Mouse (Mus musculus): ENCODE data around the gene Bicral.
A peak's percentile ranks its signal among the peaks of the same experiment; 100 is the strongest.
"Not testable (repeated sequence)": the region's sequence is repeated elsewhere in the genome, so short reads cannot be mapped to it uniquely, and the experiment has no call there.

Gene Bicral

GRCm38 (mm10) chr17:46874133-46874532, 15.9 kb upstream of the Bicral start:
- DNase-seq, result peak; percentile 63

- DNase-seq, result no peak
Measured at GRCm38 (mm10) chr17:46872806-46873205, 14.5 kb upstream of the Bicral start.

DNA sequence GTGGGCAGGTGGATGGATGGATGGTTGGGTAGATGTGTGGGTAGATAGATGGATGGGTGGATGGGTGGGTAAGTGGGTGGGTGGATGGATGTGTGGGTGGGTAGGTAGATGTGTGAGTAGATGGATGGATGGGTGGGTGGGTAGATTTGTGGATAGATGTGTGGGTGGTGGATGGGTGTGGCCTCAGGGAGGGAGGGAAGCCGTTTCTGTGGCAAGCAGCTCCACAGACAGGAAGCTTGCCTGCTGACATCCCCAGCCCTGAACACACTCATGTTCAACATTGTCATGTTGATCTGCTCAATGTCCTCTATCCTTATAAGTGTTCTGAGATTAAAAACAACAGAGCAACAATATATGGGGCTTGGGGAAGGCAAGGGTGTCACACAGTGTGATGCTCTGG, 12.6 kb upstream of the Bicral start:
- DNase-seq, result no peak

- DNase-seq, result no peak
Measured at GRCm38 (mm10) chr17:46870204-46870798, 12.0 kb upstream of the Bicral start.

GRCm38 (mm10) chr17:46866836-46867235, 8.6 kb upstream of the Bicral start:
- no peak for DNase-seq

DNA sequence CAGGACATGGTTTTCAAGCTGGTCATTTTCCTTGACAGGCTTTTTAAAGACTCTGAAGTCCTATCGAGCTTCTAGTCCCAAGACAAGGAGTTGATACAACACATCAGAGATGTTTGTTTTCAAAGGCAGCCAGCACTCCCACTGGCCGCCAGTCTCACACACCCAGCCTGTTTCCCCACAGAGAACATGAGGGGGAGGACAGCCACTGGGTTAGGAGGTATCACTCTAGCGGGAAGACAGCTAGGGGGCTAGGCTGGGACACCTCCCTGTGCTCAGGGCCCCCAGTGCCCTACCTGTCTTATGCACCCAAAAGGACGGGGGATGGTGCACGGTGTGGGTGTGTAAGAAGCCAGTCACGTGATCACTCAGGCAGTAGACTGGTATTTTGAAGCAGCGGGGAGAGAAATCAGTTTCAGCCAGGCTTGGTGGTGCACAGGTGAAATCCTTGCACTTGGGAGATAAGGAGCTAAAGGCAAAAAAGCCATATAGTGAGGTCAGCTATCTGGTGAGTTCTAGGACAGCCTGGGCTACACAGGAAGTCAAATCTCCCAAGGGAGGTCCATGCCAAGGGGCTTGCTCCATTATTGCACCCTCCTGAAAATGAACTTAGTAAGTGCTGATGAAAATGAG, 6.4 kb upstream of the Bicral start:
- DNase-seq, result no peak

- DNase-seq, result peak; percentile 58
Measured at GRCm38 (mm10) chr17:46860120-46860519, 1.8 kb upstream of the Bicral start.

GRCm38 (mm10) chr17:46858749-46859444, 615 bp upstream of the Bicral start:
- no peak for DNase-seq

DNA sequence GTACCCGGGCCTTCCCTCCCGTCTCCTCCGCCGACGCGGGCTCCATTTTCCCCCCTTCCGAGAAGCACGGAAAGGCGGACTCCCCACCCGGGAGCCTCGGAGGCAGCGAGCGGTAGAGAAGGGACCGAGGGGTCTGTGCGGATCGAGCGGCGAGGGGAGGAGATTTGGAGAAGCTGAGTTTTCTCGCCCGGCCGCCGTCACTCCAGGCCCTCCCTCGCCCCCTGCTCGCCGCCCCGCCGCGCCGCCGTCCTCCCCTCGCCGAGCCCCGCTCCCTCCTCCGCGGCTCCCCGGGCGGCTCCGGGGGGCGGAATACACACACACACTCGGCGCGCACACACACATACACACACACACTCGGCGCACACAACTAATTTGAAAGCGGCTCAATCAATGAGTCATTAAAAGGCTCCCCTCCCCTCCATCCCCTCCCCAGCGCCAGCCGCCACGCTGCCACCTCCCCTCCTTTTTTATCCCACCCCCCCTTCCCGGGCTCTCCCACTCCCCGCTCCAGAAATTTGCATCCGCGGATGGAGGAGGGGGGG, 850 bp downstream of the Bicral start:
- DNase-seq, result peak; percentile 74

- peak; percentile 78 for DNase-seq
Measured at GRCm38 (mm10) chr17:46856471-46857360, 1.6 kb downstream of the Bicral start.

DNA sequence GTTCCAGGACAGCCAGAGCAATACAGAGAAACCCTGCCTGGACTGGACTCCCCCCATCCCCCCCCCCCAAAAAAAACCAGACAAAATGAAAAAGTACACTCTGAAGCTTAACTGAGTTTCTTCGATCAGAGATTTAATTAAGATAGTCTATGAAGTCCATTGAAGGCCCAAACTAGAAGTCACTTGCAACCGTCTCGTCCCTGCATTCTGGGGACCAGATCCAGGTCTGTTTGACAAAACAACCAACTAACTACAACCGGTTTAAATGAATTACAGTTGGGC, 2.2 kb downstream of the Bicral start:
- no peak for DNase-seq

DNA sequence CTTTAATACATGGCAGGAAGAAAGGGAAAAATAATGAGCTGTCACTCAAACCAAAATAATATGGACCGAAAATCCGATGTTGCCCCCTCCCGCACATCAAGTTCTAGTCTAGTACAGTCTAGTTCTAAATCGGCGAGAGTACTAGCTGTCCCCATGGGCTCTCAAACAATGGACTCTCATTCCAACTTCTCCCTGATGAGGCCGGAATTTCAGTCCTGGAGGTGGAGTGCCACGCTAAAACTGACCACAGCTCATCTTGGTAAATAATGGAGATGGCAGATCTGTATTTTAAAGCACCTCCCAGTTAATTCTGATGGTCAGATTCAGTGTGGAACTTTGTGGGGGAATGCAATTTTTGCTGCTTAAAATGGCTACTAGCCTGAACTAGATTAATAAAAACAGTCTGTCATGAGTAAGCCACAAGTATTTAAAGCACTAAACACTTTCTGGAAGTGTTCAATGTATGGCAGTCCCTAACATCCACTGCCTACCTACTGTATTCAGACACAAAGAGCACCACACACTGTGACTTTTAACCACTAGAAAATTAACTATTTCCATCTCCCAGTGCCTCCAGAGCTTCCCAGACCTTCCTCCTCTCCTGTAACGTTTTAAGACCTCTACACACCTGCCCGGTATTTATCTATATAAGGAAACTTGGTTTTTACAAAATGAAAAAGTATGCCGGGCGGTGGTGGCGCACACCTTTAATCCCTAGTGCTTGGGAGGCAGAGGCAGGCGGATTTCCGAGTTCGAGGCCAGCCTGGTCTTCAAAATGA, 2.8 kb downstream of the Bicral start:
- DNase-seq, result peak; percentile 43

- no peak for DNase-seq
Measured at GRCm38 (mm10) chr17:46854640-46855110, 3.6 kb downstream of the Bicral start.

DNA sequence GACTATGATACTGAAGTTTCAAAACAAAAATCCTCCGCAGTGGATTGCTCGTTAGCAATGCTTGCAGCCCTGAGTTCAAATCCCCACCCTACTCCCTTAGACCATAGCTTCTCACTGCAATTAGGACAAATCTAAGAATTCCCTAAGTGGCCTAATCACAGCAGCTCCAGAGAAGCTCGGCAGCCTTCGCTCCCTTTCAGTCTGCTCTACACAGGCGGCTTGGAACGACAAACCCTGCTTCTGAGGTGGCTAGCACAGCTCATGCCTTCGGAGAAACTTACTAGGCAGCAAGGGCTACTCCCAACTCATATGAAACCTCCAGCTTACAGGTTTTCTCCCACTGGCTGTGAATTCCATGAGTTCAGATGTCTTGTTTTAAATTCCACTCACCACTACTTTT, 4.2 kb downstream of the Bicral start:
- DNase-seq, result no peak

- DNase-seq, result peak; percentile 69
Measured at GRCm38 (mm10) chr17:46853281-46853680, 5.0 kb downstream of the Bicral start.

GRCm38 (mm10) chr17:46852725-46853124, 5.6 kb downstream of the Bicral start:
- DNase-seq, result peak; percentile 63

GRCm38 (mm10) chr17:46847206-46847605, 11.1 kb downstream of the Bicral start:
- no peak for DNase-seq

DNA sequence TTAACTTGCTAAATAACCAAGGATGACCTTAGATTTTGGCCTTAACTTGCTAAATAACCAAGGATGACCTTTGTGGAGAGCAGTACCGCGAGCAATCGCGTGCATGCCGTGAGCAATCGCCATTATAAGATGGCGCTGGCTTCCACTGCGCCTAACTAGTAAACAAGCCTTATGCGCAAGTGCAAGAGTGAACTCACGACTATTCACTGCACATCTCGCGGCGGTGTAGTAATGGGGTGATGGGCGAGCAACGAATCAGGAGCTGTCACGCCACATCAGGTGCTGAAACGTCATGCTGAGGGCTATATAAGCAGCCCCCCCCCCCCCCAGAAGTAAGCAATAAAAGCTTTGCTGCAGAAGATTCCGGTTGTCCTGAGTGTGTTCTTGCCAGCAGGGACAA, 11.7 kb downstream of the Bicral start:
- not testable (repeated sequence) for DNase-seq

- no peak for DNase-seq
Measured at GRCm38 (mm10) chr17:46845262-46845661, 13.0 kb downstream of the Bicral start.

- DNase-seq, result no peak
Measured at GRCm38 (mm10) chr17:46844811-46845210, 13.5 kb downstream of the Bicral start.

DNA sequence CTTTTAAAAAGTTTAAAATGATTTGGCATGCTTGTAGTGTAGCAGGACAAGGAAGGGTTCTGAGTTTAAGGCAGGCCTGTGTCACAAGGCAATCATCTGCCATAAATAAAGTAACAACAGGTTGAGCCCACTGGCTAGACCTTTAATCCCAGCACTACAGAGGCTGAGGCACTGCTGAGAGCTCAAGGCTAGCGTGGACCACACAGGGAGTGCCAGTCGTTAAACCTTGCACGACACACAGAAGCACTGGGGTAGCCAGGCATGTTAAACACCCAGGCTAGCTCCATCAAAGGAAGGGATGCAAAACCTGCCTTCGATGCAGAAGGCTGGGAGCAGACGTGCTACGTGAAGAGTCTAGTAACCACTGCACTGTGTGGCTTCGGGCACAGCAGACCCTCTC, 14.6 kb downstream of the Bicral start:
- DNase-seq, result no peak

DNA sequence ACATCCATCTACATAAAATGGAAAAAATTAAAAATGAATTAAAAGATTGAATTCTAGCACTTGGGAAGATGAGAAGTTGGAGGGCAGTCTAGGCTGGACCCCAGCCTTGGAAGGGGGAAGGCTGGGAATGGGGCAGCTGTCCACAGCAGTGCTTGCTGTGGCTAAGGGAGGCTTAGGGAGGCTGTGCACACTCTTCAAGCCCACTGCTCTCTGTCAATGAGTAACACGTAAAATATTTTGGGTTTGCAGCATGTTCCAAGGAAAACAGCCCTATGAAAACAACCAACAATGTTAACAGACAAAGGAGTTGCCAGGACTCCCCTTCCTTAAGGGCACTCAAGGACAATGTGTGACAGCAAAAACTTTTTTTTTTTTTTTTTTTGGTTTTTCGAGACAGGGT, 15.3 kb downstream of the Bicral start:
- DNase-seq, result peak; percentile 63
